Mouse (Mus musculus) midbrain, embryonic 15.5 days (tissue): ENCODE results near the gene Coq4. TPM values are rescaled to one million over a fixed set of nuclear protein-coding genes. Genes with fewer than 3 reads are reported as not detected.
"Not testable (repeated sequence)": the region's sequence is repeated elsewhere in the genome, so short reads cannot be mapped to it uniquely, and the experiment has no call there.

Experiments
- ATAC-seq: fragments of 200-750 bp; cut with Nextera tagmentation; replicated peaks from 2 replicates; pipeline ENCODE4 v1.8.0; 2017; ENCODE audit warnings: moderate TSS enrichment
- H3K27ac ChIP-seq: fragments of 300-500 bp; sonication (generic); 2 replicates; pipeline ENCODE4 v1.5.1; 2015; ENCODE audit warnings: mild to moderate bottlenecking, inconsistent platforms
- H3K27me3 ChIP-seq: fragments of 300-500 bp; sonication (generic); replicated peaks from 2 replicates; pipeline ENCODE4 v1.6.1; 2015; ENCODE audit warnings: inconsistent platforms
- H3K36me3 ChIP-seq: fragments of 300-500 bp; sonication (generic); replicated peaks from 2 replicates; pipeline ENCODE4 v1.6.1; 2015; ENCODE audit warnings: inconsistent platforms
- H3K4me1 ChIP-seq: fragments of 300-500 bp; sonication (generic); 2 replicates; pipeline ENCODE4 v1.6.1; 2015; ENCODE audit warnings: inconsistent platforms
- H3K4me2 ChIP-seq: fragments of 300-500 bp; sonication (generic); 2 replicates; pipeline ENCODE4 v1.6.1; 2015; ENCODE audit warnings: inconsistent platforms, mild to moderate bottlenecking, moderate library complexity
- H3K4me3 ChIP-seq: fragments of 300-500 bp; sonication (generic); 2 replicates; pipeline ENCODE4 v1.5.1; 2015; ENCODE audit warnings: mild to moderate bottlenecking, inconsistent platforms
- H3K9ac ChIP-seq: fragments of 300-500 bp; sonication (generic); 2 replicates; pipeline ENCODE4 v1.6.1; 2015; ENCODE audit warnings: mild to moderate bottlenecking, inconsistent platforms
- H3K9me3 ChIP-seq: fragments of 300-500 bp; sonication (generic); 2 replicates; pipeline ENCODE4 v1.6.1; 2016; ENCODE audit warnings: inconsistent platforms
- WGBS: fragments of 180-500 bp; shearing (Covaris S2); methylation state at CpG from one replicate; pipeline ENCODE4 v1.1.7; 2015; ENCODE audit warnings: mixed read lengths; 5-methylcytosine and 5-hydroxymethylcytosine counted together
- polyA plus RNA-seq: library from polyadenylated mRNA; unstranded; fragments of >200 nt; fragmentation: Nextera tagmentation; extraction: Ambion mirVana; gene quantifications from 2 replicates; pipeline ENCODE4 v1.2.1, GENCODE M21; 2015

Gene Coq4
- polyA plus RNA-seq, 1 experiment from 2014 or later = 40.2 TPM

- Histone ChIP-seq H3K4me1 (no peaks in the 10 kb centered on the region), H3K27me3 (no peaks in the 10 kb centered on the region), H3K4me3 (no peak overlapping the region), H3K9me3 (no peaks in the 10 kb centered on the region), H3K36me3 (no peaks in the 10 kb centered on the region), H3K9ac (no peak overlapping the region), H3K4me2 (no peak overlapping the region), H3K27ac (no peak overlapping the region)
- 74% methylated on average over 11 of the region's 11 CpGs for WGBS
- ATAC-seq = no peak
Measured at GRCm38 (mm10) chr2:29767976-29768709, 19.1 kb upstream of the Coq4 start.

DNA sequence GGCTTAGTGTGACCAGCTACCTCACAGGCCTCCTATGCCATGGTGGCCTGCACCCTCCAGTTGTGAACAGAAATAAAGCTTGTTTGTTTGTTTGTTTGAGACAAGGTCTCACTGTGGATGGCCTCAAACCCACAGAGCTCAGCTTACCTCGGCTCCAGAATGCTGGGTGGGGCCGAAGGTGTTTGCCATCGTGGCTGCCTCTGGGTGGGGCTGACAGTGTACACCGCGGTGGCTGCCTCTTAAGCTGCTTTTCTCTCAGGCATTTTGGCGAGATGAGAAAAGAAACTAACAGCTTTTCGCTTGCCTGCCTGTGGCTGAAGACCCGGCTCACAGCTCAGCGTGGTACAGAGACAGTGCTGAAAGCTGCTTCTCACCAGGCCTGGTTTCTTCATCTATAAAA, 18.4 kb upstream of the Coq4 start:
- Histone ChIP-seq H3K27me3 (no peaks in the 10 kb centered on the region), H3K9me3 (no peaks in the 10 kb centered on the region), H3K9ac (no peak overlapping the region), H3K4me1 (no peaks in the 10 kb centered on the region), H3K4me3 (no peak overlapping the region), H3K36me3 (no peaks in the 10 kb centered on the region), H3K4me2 (no peak overlapping the region), H3K27ac (no peak overlapping the region)
- no peak for ATAC-seq
- 67% methylated on average over 9 of the region's 9 CpGs for WGBS

GRCm38 (mm10) chr2:29770162-29770561, 17.1 kb upstream of the Coq4 start:
- Histone ChIP-seq H3K4me1 (no peaks in the 10 kb centered on the region), H3K27ac (no peak overlapping the region), H3K9me3 (no peaks in the 10 kb centered on the region), H3K4me3 (no peak overlapping the region), H3K4me2 (no peak overlapping the region), H3K27me3 (no peaks in the 10 kb centered on the region), H3K36me3 (no peaks in the 10 kb centered on the region), H3K9ac (no peak overlapping the region)
- no peak for ATAC-seq

- Histone ChIP-seq H3K4me3 (no peak overlapping the region), H3K4me2 (no peak overlapping the region), H3K9me3 (no peaks in the 10 kb centered on the region), H3K9ac (no peak overlapping the region), H3K4me1 (no peaks in the 10 kb centered on the region), H3K27ac (no peak overlapping the region), H3K36me3 (0 out of 2 replicates have a peak, but pooled peaks cover 4% of the 10 kb centered on the region), H3K27me3 (no peaks in the 10 kb centered on the region)
- no peak for ATAC-seq
- WGBS = 87% methylated on average over 8 of the region's 8 CpGs
Measured at GRCm38 (mm10) chr2:29771611-29772461, 15.5 kb upstream of the Coq4 start.

- H3K4me3 ChIP-seq = no peak overlapping the region
- peaks cover 19% of the 10 kb centered on the region for H3K36me3 ChIP-seq
- H3K4me1 ChIP-seq = no peaks in the 10 kb centered on the region
- no peak for ATAC-seq
- H3K9ac ChIP-seq = no peak overlapping the region
- no peaks in the 10 kb centered on the region for H3K9me3 ChIP-seq
- no peaks in the 10 kb centered on the region for H3K27me3 ChIP-seq
- H3K27ac ChIP-seq = no peak overlapping the region
- WGBS = 96% methylated on average over 4 of the region's 4 CpGs
- no peak overlapping the region for H3K4me2 ChIP-seq
Measured at GRCm38 (mm10) chr2:29773323-29773722, 14.0 kb upstream of the Coq4 start.

- not testable (repeated sequence) for ATAC-seq, H3K9me3 ChIP-seq, H3K4me2 ChIP-seq, H3K4me1 ChIP-seq, H3K27ac ChIP-seq, H3K4me3 ChIP-seq, H3K9ac ChIP-seq, H3K27me3 ChIP-seq
- peaks cover 71% of the 10 kb centered on the region for H3K36me3 ChIP-seq
- WGBS = 90% methylated on average over 2 of the region's 2 CpGs
Measured at GRCm38 (mm10) chr2:29781256-29781655, 6.0 kb upstream of the Coq4 start.

DNA sequence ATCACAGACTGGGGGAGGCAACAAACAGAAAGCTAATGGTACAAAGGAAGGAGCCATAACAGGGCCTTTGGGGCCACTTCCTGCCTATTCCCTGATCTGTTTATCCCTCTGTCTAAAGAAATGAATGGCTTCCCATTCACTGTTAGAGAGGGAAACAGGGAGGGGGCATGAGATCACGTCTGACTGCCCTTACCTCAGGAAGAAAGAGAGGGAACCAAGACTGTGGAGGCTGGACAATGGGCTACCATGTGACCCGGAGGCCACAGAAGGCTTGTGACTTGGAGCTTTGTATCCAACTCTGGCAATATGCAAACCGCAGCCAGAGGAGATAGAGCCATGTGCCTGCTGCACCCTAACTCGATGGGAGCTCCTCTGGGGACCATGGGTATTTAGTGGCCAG, 3.0 kb upstream of the Coq4 start:
- no peak overlapping the region for H3K27ac ChIP-seq
- peaks cover 19% of the 10 kb centered on the region for H3K4me1 ChIP-seq
- peaks cover 46% of the 10 kb centered on the region for H3K36me3 ChIP-seq
- H3K27me3 ChIP-seq = no peaks in the 10 kb centered on the region
- 68% methylated on average over 4 of the region's 4 CpGs for WGBS
- H3K4me3 ChIP-seq = no peak overlapping the region
- H3K9me3 ChIP-seq = no peaks in the 10 kb centered on the region
- no peak for ATAC-seq
- no peak overlapping the region for H3K9ac ChIP-seq
- H3K4me2 ChIP-seq = no peak overlapping the region

- H3K4me1 ChIP-seq = peaks cover 20% of the 10 kb centered on the region
- no peaks in the 10 kb centered on the region for H3K27me3 ChIP-seq
- peak; percentile 93 for ATAC-seq
- peaks cover 31% of the 10 kb centered on the region for H3K36me3 ChIP-seq
- under 1% methylated on average over 45 of the region's 45 CpGs for WGBS
- H3K9ac ChIP-seq = peak within 1 kb of the TSS; percentile 82
- H3K27ac ChIP-seq = peak within 1 kb of the TSS; percentile 81
- peak within 1 kb of the TSS; percentile 81 for H3K4me2 ChIP-seq
- no peaks in the 10 kb centered on the region for H3K9me3 ChIP-seq
- H3K4me3 ChIP-seq = peak within 1 kb of the TSS; percentile 91
Measured at GRCm38 (mm10) chr2:29787937-29788681, 816 bp downstream of the Coq4 start, which contains the start of gene Trub2. Trub2 (minus strand) TSS chr2:29788502.

DNA sequence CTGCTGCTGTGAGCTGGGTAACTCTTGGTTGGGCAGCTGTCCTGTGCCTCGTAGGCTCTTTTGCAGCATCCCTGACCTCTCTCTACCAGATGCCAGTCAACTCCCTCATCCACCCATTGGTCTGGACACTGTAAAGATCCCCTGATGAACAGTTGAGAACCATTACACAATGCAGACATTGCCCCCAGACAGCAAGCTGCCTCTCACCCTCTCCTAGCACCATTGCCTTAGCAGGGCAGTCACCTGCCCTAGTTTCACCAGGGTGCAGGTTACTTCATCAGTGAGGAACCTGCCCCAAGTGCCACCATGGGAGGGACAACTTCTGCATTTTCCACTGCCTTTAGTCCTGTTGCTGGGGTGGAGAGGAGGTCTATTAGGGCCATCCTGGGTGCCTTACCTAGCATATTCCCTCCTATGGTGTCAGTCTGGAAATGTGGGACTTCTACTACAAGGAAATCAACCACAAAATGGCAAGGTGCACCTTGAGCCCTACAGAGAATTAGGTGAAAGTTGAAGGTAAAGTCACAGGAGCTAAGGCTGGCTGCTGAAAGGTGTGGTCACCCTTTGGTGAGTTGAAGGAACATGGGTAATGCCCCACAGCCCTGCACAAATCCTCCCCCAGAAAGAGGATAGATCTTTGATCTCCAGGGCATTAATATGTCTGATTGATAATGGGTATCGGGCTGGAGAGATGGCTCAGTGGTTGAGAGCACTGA, 5.6 kb downstream of the Coq4 start:
- Histone ChIP-seq H3K36me3 (peaks cover 35% of the 10 kb centered on the region), H3K9ac (no peak overlapping the region), H3K4me1 (peaks cover 9% of the 10 kb centered on the region), H3K9me3 (no peaks in the 10 kb centered on the region), H3K27me3 (no peaks in the 10 kb centered on the region), H3K4me2 (no peak overlapping the region), H3K27ac (no peak overlapping the region), H3K4me3 (no peak overlapping the region)
- WGBS = 96% methylated on average over 2 of the region's 2 CpGs
- ATAC-seq = no peak

DNA sequence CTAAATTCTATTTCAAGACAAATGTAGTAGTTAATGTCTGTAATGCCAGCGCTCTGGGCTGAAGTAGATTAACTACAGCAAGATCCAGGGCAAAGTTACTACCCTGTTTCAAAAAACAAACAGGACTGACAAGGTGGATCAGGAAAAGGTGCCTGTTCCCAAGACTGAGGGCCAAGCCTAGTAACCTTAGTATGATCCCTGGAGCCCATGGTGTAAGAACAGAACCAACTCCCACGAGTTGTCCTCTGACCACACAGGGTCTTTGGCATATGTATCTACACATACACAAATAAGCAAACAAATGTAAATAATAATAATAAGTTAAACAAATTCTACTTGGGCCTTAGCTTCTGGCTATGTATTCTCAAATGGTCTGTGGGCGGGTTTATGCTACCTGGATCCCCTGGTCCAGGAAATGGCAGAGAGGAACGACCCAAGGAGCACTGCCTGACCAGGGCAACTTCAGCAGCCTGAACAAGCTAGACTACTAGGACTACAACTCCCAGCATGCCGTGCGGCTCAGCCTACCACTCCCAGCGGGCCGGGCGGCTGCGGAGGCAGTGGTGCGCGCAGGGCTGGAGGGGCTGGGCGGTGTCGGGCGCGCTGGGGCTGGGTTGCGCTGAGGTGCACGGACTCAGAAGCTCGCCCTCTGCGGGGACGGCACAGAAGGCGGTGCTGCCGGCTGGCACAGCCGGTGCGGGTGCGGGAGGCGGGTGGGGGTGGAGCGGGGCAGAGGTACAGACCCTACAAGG, 15.0 kb downstream of the Coq4 start, which contains the start of gene Slc27a4:
Gene Slc27a4, plus strand, starts transcription at position 560 of the 752 bp plus-strand sequence.
- peak within 1 kb of the TSS; percentile 87 for H3K9ac ChIP-seq
- peak within 1 kb of the TSS; percentile 61 for H3K4me3 ChIP-seq
- peak; percentile 98 for ATAC-seq
- H3K4me2 ChIP-seq = peak within 1 kb of the TSS; percentile 72
- H3K27me3 ChIP-seq = no peaks in the 10 kb centered on the region
- peak within 1 kb of the TSS; percentile 88 for H3K27ac ChIP-seq
- peaks cover 23% of the 10 kb centered on the region for H3K4me1 ChIP-seq
- 4% methylated on average over 28 of the region's 28 CpGs for WGBS
- no peaks in the 10 kb centered on the region for H3K9me3 ChIP-seq
- peaks cover 25% of the 10 kb centered on the region for H3K36me3 ChIP-seq

DNA sequence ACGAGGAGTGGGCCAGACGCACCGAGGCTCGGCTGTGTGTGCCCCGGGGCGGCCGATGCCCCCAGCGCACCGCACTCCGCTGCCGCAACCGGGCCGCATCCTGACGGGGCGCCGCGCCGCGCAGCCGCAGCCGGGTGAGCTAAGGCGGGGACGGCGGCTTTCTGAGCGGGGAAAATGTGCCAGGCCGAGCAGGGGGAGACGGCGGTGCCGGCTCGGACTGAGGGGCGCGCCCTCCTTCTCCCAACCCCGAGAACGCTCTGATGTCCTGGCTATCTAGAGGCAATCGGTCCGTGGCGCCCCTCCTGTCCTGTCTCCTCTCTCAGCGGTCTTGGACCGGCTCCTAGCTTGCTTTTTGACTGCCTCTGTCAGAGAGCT, 15.5 kb downstream of the Coq4 start:
- peak; percentile 87 for ATAC-seq
- H3K9ac ChIP-seq = peak overlapping the region; percentile 87
- peaks cover 28% of the 10 kb centered on the region for H3K36me3 ChIP-seq
- under 1% methylated on average over 37 of the region's 39 CpGs for WGBS
- H3K27ac ChIP-seq = peak overlapping the region; percentile 88
- peak overlapping the region; percentile 61 for H3K4me3 ChIP-seq
- no peaks in the 10 kb centered on the region for H3K9me3 ChIP-seq
- peak overlapping the region; percentile 72 for H3K4me2 ChIP-seq
- H3K4me1 ChIP-seq = peaks cover 23% of the 10 kb centered on the region
- H3K27me3 ChIP-seq = no peaks in the 10 kb centered on the region
